Mouse (Mus musculus): Measurements from ENCODE around the gene Flii. TPM values are rescaled to one million over a fixed set of nuclear protein-coding genes. Genes with fewer than 3 reads are reported as not detected.

The Flii gene
- polyA plus RNA-seq, 1 experiment from 2014 or later, result 47.4 TPM

DNA sequence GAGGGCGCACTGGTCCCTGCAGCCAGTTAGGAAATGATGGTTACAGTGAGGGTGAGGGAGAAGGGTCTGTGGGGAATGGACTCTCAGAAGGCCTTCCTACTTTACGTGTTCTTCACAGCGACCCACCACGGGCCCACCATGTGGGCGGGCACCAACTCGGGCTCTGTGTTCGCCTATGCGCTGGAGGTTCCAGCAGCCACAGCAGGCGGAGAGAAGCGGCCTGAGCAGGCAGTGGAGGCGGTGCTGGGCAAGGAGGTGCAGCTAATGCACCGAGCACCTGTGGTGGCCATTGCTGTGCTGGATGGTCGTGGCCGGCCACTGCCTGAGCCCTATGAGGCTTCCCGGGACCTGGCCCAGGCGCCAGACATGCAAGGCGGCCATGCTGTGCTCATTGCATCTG is 15.8 kb downstream of the Flii start:
- Histone ChIP-seq H3K4me3 (ENCODE audit: low read depth, low read length) (no peak overlapping the region), H3K36me3 (ENCODE audit: control insufficient read depth, insufficient read depth) (peaks cover 98% of the 10 kb centered on the region), H3K27me3 (replicated peaks; ENCODE audit: control insufficient read depth, insufficient read depth, low read length) (no peaks in the 10 kb centered on the region), H3K27ac (ENCODE audit: low read depth, low read length) (no peak overlapping the region), H3K9me3 (ENCODE audit: control insufficient read depth) (no peaks in the 10 kb centered on the region), H3K4me1 (replicated peaks; ENCODE audit: control insufficient read depth, insufficient read depth, low read length) (no peaks in the 10 kb centered on the region), H3K9ac (ENCODE audit: low read depth, low read length) (no peak overlapping the region), H3K4me2 (replicated peaks; ENCODE audit: low read depth) (no peak overlapping the region)
- 93% methylated on average over 17 of the region's 17 CpGs for WGBS
- ATAC-seq, result no peak
- no peak for TF ChIP-seq CTCF (IDR thresholded peaks at IDR 0.05; ENCODE audit: low read depth)

DNA sequence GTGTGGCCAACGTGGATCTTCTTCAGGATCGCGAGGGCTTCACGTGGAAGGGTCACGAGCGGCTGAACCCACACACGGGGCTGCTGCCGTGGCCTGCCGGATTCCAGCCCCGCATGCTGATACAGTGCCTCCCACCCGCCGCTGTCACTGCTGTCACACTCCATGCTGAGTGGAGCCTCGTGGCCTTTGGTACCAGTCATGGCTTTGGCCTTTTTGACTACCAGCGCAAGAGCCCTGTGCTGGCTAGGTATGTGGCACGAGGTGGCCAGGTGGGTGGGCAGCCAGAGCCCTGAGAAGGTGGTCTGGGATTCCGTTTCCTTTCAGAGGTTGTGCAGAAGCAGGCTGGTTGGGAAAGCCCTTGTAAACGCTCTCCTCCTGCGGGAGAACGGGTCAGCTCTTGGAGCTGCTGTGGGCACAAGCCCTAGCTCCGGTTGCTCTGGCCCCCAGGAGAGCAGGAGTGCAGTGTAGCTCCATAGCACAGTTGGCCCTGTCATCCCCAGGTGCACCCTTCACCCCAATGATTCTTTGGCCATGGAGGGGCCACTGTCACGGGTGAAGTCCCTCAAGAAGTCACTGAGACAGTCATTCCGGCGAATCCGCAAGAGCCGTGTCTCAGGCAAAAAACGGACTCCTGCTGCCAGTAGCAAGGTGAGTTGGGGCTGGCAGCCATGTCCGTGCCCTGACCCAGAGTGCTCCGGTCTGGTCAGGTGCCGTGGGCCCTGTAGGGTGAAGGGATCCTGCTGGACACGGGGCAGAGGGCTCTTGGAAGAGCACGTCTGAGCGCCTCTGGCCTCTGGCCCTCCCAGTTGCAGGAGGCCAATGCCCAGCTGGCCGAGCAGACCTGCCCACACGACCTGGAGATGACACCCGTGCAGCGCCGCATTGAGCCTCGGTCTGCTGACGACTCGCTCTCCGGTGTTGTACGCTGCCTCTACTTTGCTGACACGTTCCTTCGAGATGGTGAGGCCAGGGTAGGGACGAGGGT is 17.3 kb downstream of the Flii start:
- TF ChIP-seq CTCF (IDR thresholded peaks at IDR 0.05; ENCODE audit: low read depth), result no peak
- Histone ChIP-seq H3K9ac (ENCODE audit: low read depth, low read length) (no peak overlapping the region), H3K36me3 (ENCODE audit: control insufficient read depth, insufficient read depth) (peaks cover 96% of the 10 kb centered on the region), H3K4me3 (ENCODE audit: low read depth, low read length) (no peak overlapping the region), H3K4me1 (replicated peaks; ENCODE audit: control insufficient read depth, insufficient read depth, low read length) (no peaks in the 10 kb centered on the region), H3K27me3 (replicated peaks; ENCODE audit: control insufficient read depth, insufficient read depth, low read length) (no peaks in the 10 kb centered on the region), H3K9me3 (ENCODE audit: control insufficient read depth) (no peaks in the 10 kb centered on the region), H3K4me2 (replicated peaks; ENCODE audit: low read depth) (no peak overlapping the region), H3K27ac (ENCODE audit: low read depth, low read length) (no peak overlapping the region)
- 92% methylated on average over 45 of the region's 45 CpGs for WGBS
- no peak for ATAC-seq

DNA sequence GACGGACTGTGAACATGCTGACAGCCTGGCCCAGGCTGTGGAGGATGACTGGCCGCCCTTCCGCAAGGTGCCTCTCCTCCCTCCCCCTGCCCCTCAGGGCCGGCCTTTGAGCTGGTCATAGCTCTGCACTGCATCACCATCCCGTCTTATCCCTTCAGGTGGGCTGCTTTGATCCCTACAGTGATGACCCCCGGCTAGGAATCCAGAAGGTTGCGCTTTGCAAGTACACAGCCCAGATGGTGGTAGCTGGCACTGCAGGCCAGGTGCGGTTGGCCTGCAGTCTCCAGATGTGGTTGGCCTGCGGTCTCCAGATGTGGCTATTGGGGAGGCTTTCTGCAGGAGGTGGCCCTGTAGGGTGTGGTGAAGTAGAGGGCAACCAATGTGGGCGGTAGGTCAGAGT is 18.4 kb downstream of the Flii start:
- no peak for TF ChIP-seq CTCF (IDR thresholded peaks at IDR 0.05; ENCODE audit: low read depth)
- ATAC-seq, result 0 out of 2 replicates have a peak, but pooled peaks have one; percentile 4
- no peaks in the 10 kb centered on the region for H3K4me1 ChIP-seq (replicated peaks; ENCODE audit: control insufficient read depth, insufficient read depth, low read length)
- no peak overlapping the region for H3K4me3 ChIP-seq (ENCODE audit: low read depth, low read length)
- no peaks in the 10 kb centered on the region for H3K9me3 ChIP-seq (ENCODE audit: control insufficient read depth)
- no peak overlapping the region for H3K9ac ChIP-seq (ENCODE audit: low read depth, low read length)
- no peak overlapping the region for H3K27ac ChIP-seq (ENCODE audit: low read depth, low read length)
- H3K4me2 ChIP-seq (replicated peaks; ENCODE audit: low read depth), result no peak overlapping the region
- H3K27me3 ChIP-seq (replicated peaks; ENCODE audit: control insufficient read depth, insufficient read depth, low read length), result no peaks in the 10 kb centered on the region
- peaks cover 90% of the 10 kb centered on the region for H3K36me3 ChIP-seq (ENCODE audit: control insufficient read depth, insufficient read depth)
- WGBS, result 91% methylated on average over 10 of the region's 10 CpGs

DNA sequence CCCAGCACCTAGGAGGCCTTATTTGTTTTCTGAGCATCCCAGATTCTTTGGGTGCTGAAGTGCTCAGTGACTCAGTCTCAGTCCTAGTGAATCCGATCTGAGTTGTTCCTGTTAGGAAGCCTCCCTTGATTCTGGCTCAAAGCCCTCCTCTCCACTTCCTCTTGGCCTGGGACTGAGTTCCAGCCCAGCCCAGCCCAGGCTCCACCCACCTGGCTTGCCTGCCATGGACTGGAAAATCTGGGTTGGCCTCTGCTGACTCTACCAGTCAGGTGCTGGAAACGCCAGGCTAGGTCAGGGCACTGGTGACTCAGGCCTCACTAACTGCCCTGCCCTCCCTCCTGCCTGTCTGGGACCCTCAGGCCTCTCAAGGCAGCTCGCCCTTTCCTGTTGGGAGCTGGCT is 19.4 kb downstream of the Flii start:
- Histone ChIP-seq H3K9me3 (ENCODE audit: control insufficient read depth) (no peaks in the 10 kb centered on the region), H3K9ac (ENCODE audit: low read depth, low read length) (0 out of 2 replicates have a peak overlapping the region, but pooled peaks have one; percentile 3), H3K4me2 (replicated peaks; ENCODE audit: low read depth) (no peak overlapping the region), H3K27me3 (replicated peaks; ENCODE audit: control insufficient read depth, insufficient read depth, low read length) (no peaks in the 10 kb centered on the region), H3K27ac (ENCODE audit: low read depth, low read length) (peak overlapping the region; percentile 15; the same call in 1 of the 2 replicates), H3K4me1 (replicated peaks; ENCODE audit: control insufficient read depth, insufficient read depth, low read length) (no peaks in the 10 kb centered on the region), H3K4me3 (ENCODE audit: low read depth, low read length) (no peak overlapping the region), H3K36me3 (ENCODE audit: control insufficient read depth, insufficient read depth) (peaks cover 81% of the 10 kb centered on the region)
- peak; percentile 37; the same call in 1 of the 2 replicates for ATAC-seq
- 32% methylated on average over 3 of the region's 3 CpGs for WGBS
- no peak for TF ChIP-seq CTCF (IDR thresholded peaks at IDR 0.05; ENCODE audit: low read depth)

DNA sequence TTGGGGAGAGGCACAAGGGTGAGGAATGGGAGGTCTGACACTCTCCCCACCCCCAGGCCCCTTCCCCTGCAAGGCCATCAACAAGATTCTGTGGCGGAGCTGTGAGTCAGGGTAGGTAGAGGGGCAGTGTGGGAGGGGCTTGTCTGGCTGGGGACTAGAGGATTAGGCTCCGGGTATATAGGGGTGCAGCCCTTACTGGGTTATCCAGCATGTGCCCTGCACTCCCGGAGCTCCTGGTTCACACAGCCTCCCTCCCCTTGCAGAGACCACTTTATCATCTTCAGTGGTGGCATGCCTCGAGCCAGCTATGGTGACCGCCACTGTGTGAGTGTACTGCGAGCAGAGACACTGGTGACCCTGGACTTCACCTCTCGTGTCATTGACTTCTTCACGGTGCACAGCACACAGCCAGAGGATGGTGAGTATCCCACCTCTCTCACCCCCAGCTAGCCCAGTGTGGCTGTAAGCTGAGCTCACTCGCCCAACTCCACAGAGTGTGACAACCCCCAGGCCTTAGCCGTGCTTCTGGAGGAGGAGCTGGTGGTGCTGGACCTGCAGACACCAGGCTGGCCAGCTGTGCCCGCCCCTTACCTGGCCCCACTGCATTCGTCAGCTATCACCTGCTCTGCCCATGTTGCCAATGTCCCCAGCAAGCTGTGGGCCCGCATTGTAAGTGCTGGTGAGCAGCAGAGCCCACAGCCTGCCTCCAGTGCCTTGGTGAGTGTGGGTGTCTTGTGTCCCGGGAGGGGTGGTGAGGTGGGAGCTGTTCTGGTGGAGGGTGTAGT is 20.2 kb downstream of the Flii start:
- ATAC-seq, result no peak

DNA sequence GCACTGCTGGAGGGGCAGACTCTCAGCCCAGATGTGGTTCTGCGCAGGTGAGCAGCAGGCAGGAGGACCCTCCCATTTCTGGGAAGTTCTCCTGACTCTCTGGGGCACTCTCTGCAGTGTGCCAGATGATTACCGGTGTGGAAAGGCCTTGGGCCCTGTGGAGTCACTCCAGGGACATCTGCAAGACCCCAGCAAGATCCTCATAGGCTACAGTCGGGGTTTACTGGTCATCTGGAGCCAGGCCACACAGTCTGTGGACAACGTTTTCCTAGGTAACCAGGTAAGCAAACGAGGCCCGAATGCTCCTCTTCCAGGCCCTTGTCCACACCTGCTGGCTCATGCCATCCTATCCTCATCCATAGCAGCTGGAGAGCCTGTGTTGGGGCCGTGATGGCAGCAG is 21.0 kb downstream of the Flii start:
- Histone ChIP-seq H3K4me1 (replicated peaks; ENCODE audit: control insufficient read depth, insufficient read depth, low read length) (no peaks in the 10 kb centered on the region), H3K9ac (ENCODE audit: low read depth, low read length) (no peak overlapping the region), H3K27me3 (replicated peaks; ENCODE audit: control insufficient read depth, insufficient read depth, low read length) (no peaks in the 10 kb centered on the region), H3K4me3 (ENCODE audit: low read depth, low read length) (no peak overlapping the region), H3K36me3 (ENCODE audit: control insufficient read depth, insufficient read depth) (peaks cover 65% of the 10 kb centered on the region), H3K27ac (ENCODE audit: low read depth, low read length) (no peak overlapping the region), H3K4me2 (replicated peaks; ENCODE audit: low read depth) (no peak overlapping the region), H3K9me3 (ENCODE audit: control insufficient read depth) (no peaks in the 10 kb centered on the region)
- ATAC-seq, result no peak
- 91% methylated on average over 7 of the region's 7 CpGs for WGBS
- no peak for TF ChIP-seq CTCF (IDR thresholded peaks at IDR 0.05; ENCODE audit: low read depth)

More for the DNA sequence above, 20.2 kb downstream of the Flii start:
- no peak overlapping the region for H3K4me3 ChIP-seq (ENCODE audit: low read depth, low read length)
- no peaks in the 10 kb centered on the region for H3K9me3 ChIP-seq (ENCODE audit: control insufficient read depth)
- H3K9ac ChIP-seq (ENCODE audit: low read depth, low read length), result 0 out of 2 replicates have a peak overlapping the region, but pooled peaks have one; percentile 3
- no peaks in the 10 kb centered on the region for H3K4me1 ChIP-seq (replicated peaks; ENCODE audit: control insufficient read depth, insufficient read depth, low read length)
- WGBS, result 86% methylated on average over 14 of the region's 14 CpGs
- no peaks in the 10 kb centered on the region for H3K27me3 ChIP-seq (replicated peaks; ENCODE audit: control insufficient read depth, insufficient read depth, low read length)
- TF ChIP-seq CTCF (IDR thresholded peaks at IDR 0.05; ENCODE audit: low read depth), result no peak
- no peak overlapping the region for H3K27ac ChIP-seq (ENCODE audit: low read depth, low read length)
- H3K4me2 ChIP-seq (replicated peaks; ENCODE audit: low read depth), result no peak overlapping the region
- H3K36me3 ChIP-seq (ENCODE audit: control insufficient read depth, insufficient read depth), result peaks cover 73% of the 10 kb centered on the region
